Mouse (Mus musculus) G1E (cell line): ENCODE measurements around the gene Mrpl24.

Experiments used
- CTCF ChIP-seq: IDR thresholded peaks from 2 replicates; pipeline ENCODE4 v1.5.1; 2012; ENCODE audit warnings: low read depth, low read length, inconsistent platforms, mixed read lengths
- GATA1 ChIP-seq: IDR thresholded peaks from 2 replicates; pipeline ENCODE4 v1.6.1; 2012; ENCODE audit warnings: borderline replicate concordance, low read length, inconsistent platforms, mixed read lengths
- GATA2 ChIP-seq: IDR thresholded peaks from 2 replicates; pipeline ENCODE4 v1.6.1; 2012; ENCODE audit warnings: low read depth, low read length, inconsistent platforms, borderline replicate concordance

- TF ChIP-seq CTCF (no peak), GATA1 (no peak), GATA2 (no peak)
These were observed 32.6 kb downstream of the Mrpl24 start for GRCm38 (mm10) chr3:87951946-87952345.
